Mouse (Mus musculus): ENCODE results near the gene Exoc3l.

Gene Exoc3l

GRCm38 (mm10) chr8:105313622-105314402, 17.9 kb upstream of the Exoc3l start:
- no peak for DNase-seq (ENCODE audit: low spot score)

GRCm38 (mm10) chr8:105312891-105313481, 17.1 kb upstream of the Exoc3l start:
- DNase-seq (ENCODE audit: low spot score) = peak; percentile 3

GRCm38 (mm10) chr8:105311718-105312117, 15.8 kb upstream of the Exoc3l start:
- DNase-seq (ENCODE audit: low spot score) = no peak

GRCm38 (mm10) chr8:105310118-105310517, 14.2 kb upstream of the Exoc3l start:
- no peak for DNase-seq (ENCODE audit: low spot score)

GRCm38 (mm10) chr8:105309142-105309847, 13.4 kb upstream of the Exoc3l start:
- DNase-seq (ENCODE audit: low spot score) = no peak

- no peak for DNase-seq (ENCODE audit: low spot score)
These were observed 12.5 kb upstream of the Exoc3l start for GRCm38 (mm10) chr8:105308428-105308827.

GRCm38 (mm10) chr8:105307670-105308069, 11.8 kb upstream of the Exoc3l start:
- peak; percentile 7 for DNase-seq (ENCODE audit: low spot score)

GRCm38 (mm10) chr8:105306146-105306691, 10.3 kb upstream of the Exoc3l start:
- DNase-seq (ENCODE audit: low spot score) = no peak

- peak; percentile 68 for DNase-seq (ENCODE audit: low spot score)
These were observed 9.6 kb upstream of the Exoc3l start, which contains the start of gene Elmo3 for GRCm38 (mm10) chr8:105305211-105306145. TSS of gene Elmo3 (plus strand) at chr8:105305601.

GRCm38 (mm10) chr8:105304325-105305210, 8.7 kb upstream of the Exoc3l start:
- no peak for DNase-seq (ENCODE audit: low spot score)

- no peak for DNase-seq (ENCODE audit: low spot score)
These were observed 8.0 kb upstream of the Exoc3l start for GRCm38 (mm10) chr8:105303874-105304273.

- no peak for DNase-seq (ENCODE audit: low spot score)
These were observed 7.5 kb upstream of the Exoc3l start for GRCm38 (mm10) chr8:105303396-105303795.

- no peak for DNase-seq (ENCODE audit: low spot score)
These were observed 4.1 kb upstream of the Exoc3l start for GRCm38 (mm10) chr8:105299962-105300361.

- DNase-seq (ENCODE audit: low spot score) = no peak
These were observed 2.7 kb upstream of the Exoc3l start for GRCm38 (mm10) chr8:105298351-105299252.

- DNase-seq (ENCODE audit: low spot score) = peak; percentile 89
These were observed 1.8 kb upstream of the Exoc3l start, which contains the start of gene E2f4 for GRCm38 (mm10) chr8:105297511-105298192. TSS of gene E2f4 (plus strand) at chr8:105297663.

GRCm38 (mm10) chr8:105295256-105295655, 645 bp downstream of the Exoc3l start:
- no peak for DNase-seq (ENCODE audit: low spot score)

GRCm38 (mm10) chr8:105294776-105295175, 1.1 kb downstream of the Exoc3l start:
- DNase-seq (ENCODE audit: low spot score) = no peak

GRCm38 (mm10) chr8:105293405-105293804, 2.5 kb downstream of the Exoc3l start:
- DNase-seq (ENCODE audit: low spot score) = no peak

- peak; percentile 3 for DNase-seq (ENCODE audit: low spot score)
These were observed 3.4 kb downstream of the Exoc3l start for GRCm38 (mm10) chr8:105292471-105292870.
